Mouse (Mus musculus) T-cell, adult 2 months (primary cell): ENCODE measurements around the gene Tnxb.

ENCODE experiments used
- DNase-seq: peaks from one replicate; pipeline ENCODE4 v3.0.0; 2022; ENCODE audit warnings: low spot score

Gene Tnxb

GRCm38 (mm10) chr17:34670235-34670634 lies at the start of gene Tnxb:
Tnxb (plus strand) TSS chr17:34670535.
- no peak for DNase-seq

- DNase-seq, result no peak
Observed at GRCm38 (mm10) chr17:34621006-34621405, 49.3 kb upstream of the Tnxb start.

- DNase-seq, result no peak
Observed at GRCm38 (mm10) chr17:34623161-34623560, 47.2 kb upstream of the Tnxb start.

DNA sequence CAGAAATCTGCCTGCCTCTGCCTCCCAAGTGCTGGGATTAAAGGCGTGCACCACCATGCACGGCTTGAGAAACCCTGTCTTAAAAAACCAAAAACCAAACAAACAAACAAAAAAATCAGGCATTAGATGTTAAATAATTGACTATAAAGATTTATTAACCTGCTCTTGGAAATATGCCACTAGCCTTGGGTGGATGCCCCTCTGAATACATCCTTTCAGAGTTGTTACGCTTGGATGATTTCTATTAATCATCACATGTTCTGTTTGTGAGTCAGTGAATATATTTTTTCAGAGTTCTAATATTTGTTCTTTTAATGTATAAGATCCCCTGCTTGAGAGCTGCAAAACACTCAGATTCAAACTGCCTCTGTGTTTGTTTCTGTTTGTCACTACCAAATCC lies 45.4 kb upstream of the Tnxb start:
- DNase-seq, result no peak

GRCm38 (mm10) chr17:34626062-34626772 lies 44.1 kb upstream of the Tnxb start:
- no peak for DNase-seq

DNA sequence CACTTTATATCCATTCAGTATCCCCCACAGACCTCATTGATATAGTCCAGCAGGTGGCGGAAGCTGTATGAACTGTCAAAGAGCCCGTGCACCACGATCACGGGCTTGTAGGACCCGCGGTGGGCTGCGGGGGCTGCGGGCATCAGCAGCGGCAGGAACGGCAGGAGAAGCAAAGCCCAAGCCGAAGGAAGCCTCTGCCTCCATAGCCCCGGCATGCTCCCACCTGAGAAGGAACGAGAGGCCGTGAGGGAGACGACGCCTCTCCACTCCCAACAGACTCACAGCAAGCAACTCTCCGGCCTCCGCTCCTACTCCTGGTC lies 43.6 kb upstream of the Tnxb start:
- no peak for DNase-seq

DNA sequence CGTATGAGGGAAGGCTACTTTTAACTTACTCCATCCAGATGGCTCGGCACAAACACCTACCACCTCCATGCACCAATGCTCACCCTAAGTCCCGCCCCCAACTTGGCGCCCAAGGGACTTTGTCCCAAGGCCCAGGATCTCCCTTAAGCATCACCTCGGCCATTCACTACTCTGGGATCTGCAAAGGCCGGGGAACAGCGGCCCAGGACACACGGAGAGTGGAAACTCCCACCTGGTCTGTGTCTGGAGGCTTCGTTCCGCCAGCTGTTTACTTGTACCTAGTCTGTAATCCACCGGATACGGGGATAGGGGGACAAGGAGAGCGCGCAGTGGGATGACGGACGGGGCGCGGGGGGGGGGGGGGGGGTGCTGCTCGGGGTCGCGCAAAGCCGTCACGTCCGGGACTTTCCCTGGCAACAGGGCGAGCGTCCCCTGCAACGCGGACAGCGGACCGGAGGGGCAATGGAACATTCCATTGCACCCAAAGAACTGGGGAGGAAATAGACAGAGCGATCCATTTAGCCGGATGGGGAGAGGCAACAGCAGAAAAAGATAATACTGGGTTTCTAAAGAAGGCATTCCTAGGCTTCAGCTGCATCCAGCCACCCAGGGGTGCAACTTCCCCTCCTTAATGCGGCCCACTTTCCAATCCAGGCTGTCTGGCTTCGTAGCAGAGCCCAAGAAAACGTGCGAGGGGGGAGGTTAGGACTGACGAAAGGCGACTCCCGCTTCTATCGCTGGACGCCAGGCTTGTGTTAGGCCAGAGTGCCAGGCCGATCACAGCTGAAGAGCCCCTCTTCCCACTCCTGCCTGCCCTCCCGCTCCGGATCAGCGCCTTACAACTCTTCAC lies 43.0 kb upstream of the Tnxb start:
- DNase-seq, result peak; percentile 86

- DNase-seq, result peak; percentile 21
Observed at GRCm38 (mm10) chr17:34627943-34628643, 42.2 kb upstream of the Tnxb start, which contains the start of gene Ppt2. Ppt2 (minus strand) TSS chr17:34628510.

GRCm38 (mm10) chr17:34628644-34628967 lies 41.7 kb upstream of the Tnxb start:
- no peak for DNase-seq

DNA sequence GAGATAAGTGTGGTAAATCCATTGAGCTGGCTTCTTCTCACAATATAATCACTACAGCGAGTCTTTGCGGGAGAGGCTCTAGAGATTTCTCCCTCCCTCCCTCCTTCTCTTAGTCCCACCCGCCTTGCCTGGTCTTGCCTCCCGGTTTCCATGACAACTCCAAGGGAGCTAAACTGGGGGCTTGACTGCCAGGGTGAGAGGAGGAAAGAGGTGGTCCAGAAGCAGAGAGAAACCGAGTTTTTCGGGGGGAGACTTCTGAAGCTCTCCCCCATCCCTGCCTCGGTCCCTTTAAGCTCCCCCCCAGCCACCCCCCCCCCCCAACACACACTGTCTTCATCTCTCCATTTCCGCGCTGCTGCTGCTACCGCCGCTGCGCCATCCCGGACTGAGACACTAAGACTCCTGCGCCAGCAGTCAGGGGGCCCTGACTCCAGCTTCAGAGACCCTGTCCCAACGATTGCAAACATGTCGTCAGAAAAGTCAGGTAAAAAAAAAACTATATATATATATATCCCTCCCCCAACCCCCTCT lies 41.0 kb upstream of the Tnxb start, which contains the start of gene Prrt1:
TSS of gene Prrt1 (plus strand) at position 313 of the 531 bp plus-strand sequence.
- no peak for DNase-seq

DNA sequence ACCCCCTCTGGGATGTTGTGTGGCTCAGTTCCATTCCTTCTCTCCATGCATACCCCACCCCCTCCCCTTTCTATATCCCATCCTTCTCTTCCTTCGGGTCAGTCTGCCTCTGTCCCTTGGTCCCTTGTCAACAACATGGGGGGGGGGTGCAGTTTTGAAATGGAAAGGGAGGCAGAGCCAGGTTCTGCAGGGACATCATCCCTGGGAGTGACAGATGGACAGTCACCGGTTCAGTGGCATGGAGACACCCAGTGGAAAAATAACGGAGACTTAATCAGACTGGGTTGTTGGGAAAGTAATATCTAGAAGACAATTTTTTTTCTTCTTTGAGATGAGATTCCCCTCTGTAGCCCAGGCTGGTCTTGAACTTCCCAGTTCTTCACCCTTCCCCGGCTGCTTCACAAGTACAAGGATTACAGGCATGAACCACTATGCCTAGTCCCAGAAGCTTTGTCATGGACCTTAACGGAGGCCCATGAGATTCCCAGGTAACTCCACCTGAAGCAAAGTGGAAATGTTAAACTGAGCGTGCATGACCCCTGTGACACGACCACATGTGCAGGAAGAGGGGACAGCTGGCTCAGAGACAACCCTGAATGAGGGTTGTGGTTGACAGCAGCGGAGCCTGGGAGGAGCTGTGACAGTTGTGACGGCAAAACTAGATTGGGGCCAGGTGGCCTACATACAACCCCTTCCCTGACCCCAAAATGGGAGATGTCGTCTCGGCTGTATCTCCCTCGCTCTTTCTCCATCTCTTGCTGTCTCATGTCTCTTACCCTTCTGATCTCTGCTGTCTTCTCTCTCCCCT lies 40.3 kb upstream of the Tnxb start:
- DNase-seq, result peak; percentile 78

DNA sequence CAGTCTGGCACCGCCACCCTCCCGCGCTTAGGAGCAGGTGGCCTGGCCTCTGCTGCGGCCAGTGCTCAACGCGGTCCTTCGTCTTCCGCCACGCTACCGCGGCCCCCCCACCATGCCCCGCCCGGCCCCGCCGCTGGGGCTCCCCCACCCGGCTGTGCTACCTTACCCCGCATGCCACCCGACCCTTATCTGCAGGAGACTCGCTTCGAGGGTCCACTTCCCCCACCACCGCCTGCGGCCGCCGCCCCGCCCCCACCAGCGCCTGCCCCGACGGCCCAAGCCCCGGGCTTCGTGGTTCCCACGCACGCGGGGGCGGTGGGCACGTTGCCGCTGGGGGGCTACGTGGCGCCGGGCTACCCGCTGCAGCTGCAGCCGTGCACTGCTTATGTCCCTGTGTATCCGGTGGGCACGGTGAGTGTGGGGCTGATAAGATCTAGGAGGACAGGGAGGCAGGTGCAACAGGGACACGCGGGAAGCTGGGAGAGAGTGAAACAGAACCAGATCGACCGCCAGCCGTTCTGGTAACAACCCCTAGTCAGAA lies 39.5 kb upstream of the Tnxb start:
- no peak for DNase-seq

GRCm38 (mm10) chr17:34631647-34632046 lies 38.7 kb upstream of the Tnxb start:
- DNase-seq, result no peak

- peak; percentile 73 for DNase-seq
Observed at GRCm38 (mm10) chr17:34632261-34632691, 38.1 kb upstream of the Tnxb start.

DNA sequence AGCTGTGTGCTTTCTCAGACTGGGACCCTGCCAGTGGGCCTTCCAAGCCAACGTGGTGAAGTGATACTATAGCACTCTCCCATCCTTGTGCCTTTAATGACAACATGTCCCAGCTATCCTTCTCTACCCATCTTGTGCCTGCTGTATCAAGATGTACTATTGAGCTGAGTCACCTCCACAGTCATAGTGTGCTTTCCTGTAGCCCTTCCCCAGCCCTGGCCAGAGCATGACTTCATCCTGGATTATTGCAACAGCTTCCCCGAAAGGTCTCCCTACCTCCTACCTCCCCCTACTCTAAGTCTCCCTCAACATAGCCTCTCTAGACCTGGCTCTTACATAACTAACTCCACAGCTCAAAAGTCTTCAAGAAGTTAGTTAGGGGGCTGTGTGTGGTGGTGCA lies 34.7 kb upstream of the Tnxb start:
- no peak for DNase-seq

DNA sequence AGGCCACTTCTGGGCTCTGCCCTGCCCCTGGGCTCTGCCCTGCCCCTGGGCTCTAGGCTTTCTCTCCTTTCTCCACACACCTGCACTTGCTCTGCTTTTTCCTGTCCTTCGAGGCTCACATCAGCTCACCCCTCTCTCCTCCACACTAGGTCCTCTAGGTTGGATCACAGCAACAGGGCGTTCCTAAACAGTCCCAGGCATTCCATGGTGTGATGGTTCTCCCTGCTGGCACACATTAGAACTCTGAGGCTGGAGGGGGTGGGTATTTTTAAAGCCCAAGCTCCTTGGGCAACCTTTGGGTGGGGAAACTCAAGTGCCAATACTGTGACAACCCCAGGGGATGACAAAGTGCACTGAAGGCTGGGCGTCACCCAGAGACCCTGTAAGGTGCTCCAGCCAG lies 32.9 kb upstream of the Tnxb start:
- no peak for DNase-seq

DNA sequence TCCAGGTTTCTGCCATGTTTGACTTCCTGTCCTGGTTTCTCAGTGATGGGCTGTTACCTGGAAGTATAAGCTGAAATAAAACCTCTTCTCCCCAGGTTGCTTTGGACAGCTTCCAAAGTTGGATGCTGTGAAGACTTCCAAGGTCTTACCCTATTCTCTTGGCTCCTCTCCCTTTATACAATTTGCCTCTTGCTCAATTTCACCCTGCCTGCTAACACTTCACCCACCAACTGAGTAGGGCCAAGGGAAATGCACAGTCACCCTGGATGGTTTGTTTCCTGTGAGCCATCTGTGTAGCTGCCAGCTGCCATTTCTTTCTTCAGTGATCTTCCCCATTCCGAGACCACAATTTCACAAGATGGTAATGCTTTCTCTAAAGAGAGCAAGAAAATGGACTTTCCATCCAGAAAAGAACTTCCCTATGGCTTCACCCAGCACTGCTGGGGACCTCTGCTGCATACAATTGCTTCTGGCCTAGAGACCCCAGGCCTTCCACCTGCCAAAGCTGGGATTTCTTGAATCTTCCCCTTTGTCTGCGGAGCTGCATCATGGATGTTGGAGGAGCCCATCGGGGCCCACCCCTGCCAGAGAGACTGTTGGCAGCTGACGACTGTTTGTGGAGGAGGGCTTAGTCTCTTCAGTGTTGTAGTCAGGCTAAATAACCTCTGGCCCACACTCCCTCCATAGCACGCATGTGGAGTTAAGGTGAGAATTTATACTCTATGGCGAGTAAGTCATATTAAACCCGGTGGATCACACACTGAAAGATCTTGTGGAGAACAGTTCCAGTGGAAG lies 30.7 kb upstream of the Tnxb start:
- DNase-seq, result no peak

DNA sequence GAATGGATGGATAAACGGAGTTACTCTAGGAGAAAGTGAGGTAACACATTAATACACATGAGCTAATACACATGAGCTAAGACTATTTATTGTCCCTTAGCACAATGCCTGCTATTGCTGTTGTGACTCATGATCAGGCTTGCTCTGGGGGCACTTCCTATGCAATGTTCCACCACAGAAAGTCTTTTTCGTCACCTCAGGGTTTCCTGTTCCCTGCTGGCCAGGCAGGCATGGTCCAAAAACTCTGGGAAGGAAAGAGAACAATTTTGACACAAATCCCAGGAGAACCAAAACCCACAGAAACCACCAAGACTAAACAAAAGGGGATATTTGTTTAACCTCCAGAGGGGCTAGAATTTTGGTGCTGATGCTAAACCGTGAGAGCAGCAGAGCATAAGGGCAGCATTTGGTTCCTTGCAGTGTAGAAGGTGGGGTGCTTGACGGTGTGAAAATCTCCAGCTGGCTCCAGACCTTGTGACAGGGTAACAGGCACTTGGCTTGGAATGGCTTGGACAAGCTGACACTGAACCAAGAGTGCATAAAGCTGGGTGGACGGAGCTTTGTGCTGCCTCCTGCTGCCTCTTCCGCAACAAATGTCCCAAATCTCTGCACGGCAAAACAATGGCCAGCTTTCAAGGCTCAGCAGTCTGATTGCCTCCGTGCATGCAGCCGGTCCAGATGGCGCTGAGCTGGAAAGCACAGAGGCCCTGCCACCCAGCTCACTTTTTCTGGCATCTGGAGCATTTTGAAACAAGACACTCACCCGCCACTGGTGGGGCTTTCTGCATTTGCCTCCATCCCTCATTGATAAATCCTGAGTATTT lies 29.3 kb upstream of the Tnxb start:
- DNase-seq, result no peak

DNA sequence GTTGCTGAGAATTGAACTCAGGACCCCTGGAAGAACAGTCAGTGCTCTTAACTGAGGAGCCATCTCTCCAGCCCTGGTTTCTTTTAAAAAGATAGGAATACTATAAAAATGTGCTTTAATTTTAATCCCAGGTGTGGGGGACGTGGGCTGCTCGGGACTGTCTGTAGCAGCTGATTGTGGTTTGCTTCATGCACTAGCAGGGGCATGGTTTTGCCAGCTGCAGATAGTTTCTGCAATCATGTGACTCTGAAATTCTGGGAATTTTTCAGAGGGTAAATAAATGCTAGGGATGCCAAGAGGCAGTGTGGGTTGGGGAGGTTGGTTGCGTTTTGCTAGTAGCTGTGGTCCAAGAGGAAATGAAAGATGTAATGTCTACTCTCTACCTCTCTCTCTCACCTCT lies 28.4 kb upstream of the Tnxb start:
- DNase-seq, result no peak

- DNase-seq, result no peak
Observed at GRCm38 (mm10) chr17:34643379-34643778, 27.0 kb upstream of the Tnxb start.
